Mouse (Mus musculus) limb, embryonic 15.5 days (tissue): ENCODE measurements around the gene Kif13a. TPM values are rescaled to one million over a fixed set of nuclear protein-coding genes. Genes with fewer than 3 reads are reported as not detected.
A peak's percentile ranks its signal among the peaks of the same experiment; 100 is the strongest.

Experiments used
- ATAC-seq: fragments of 200-750 bp; cut with Nextera tagmentation; 2 replicates; pipeline ENCODE4 v1.8.0; 2017; ENCODE audit warnings: low read depth, moderate TSS enrichment; ENCODE audit not compliant: insufficient number of reproducible peaks, low FRiP score, low TSS enrichment
- H3K27ac ChIP-seq: fragments of 300-500 bp; sonication (generic); 2 replicates; pipeline ENCODE4 v1.5.1; 2015; ENCODE audit warnings: moderate library complexity, mild to moderate bottlenecking, inconsistent platforms
- H3K27me3 ChIP-seq: fragments of 300-500 bp; sonication (generic); 2 replicates; pipeline ENCODE4 v1.6.1; 2015; ENCODE audit warnings: inconsistent platforms
- H3K36me3 ChIP-seq: fragments of 300-500 bp; sonication (generic); 2 replicates; pipeline ENCODE4 v1.6.1; 2015; ENCODE audit warnings: inconsistent platforms
- H3K4me1 ChIP-seq: fragments of 300-500 bp; sonication (generic); 2 replicates; pipeline ENCODE4 v1.6.1; 2015; ENCODE audit warnings: inconsistent platforms
- H3K4me2 ChIP-seq: fragments of 300-500 bp; sonication (generic); 2 replicates; pipeline ENCODE4 v1.6.1; 2015; ENCODE audit warnings: mild to moderate bottlenecking, inconsistent platforms
- H3K4me3 ChIP-seq: fragments of 300-500 bp; sonication (generic); 2 replicates; pipeline ENCODE4 v1.5.1; 2015; ENCODE audit warnings: mild to moderate bottlenecking, inconsistent platforms
- H3K9ac ChIP-seq: fragments of 300-500 bp; sonication (generic); 2 replicates; pipeline ENCODE4 v1.6.1; 2015; ENCODE audit warnings: inconsistent platforms
- H3K9me3 ChIP-seq: fragments of 300-500 bp; sonication (generic); 2 replicates; pipeline ENCODE4 v1.6.1; 2016; ENCODE audit warnings: inconsistent platforms
- WGBS: fragments of 180-500 bp; shearing (Covaris S2); methylation state at CpG from one replicate; pipeline ENCODE4 v1.1.7; 2015; 5-methylcytosine and 5-hydroxymethylcytosine counted together
- polyA plus RNA-seq: library from polyadenylated mRNA; unstranded; fragments of >200 nt; fragmentation: Nextera tagmentation; extraction: Ambion mirVana; gene quantifications from 2 replicates; pipeline ENCODE4 v1.2.1, GENCODE M21; 2015

Kif13a gene
- polyA plus RNA-seq, 1 experiment from 2014 or later = 23.7 TPM

DNA sequence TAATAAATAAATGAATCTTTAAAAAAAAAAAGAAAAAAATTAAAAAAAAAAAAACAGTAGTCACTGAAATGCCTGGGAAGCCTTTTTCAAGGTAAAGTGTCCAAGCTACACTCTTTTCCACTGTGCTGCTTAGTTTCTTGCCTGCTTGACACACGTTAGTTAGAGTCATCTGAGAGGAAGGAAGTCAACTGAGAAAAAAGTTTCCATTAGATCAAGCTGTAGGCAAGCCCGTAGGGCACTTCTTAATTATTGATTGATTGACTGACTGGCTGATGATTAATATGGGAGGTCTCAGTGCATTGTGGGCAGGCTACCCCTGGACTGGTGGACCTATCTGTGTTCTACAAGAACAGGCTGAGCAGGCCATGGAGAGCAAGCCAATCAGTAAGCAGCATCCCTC is 9.9 kb downstream of the Kif13a start:
- Histone ChIP-seq H3K27me3 (no peaks in the 10 kb centered on the region), H3K27ac (no peak overlapping the region), H3K36me3 (no peaks in the 10 kb centered on the region), H3K4me2 (no peak overlapping the region), H3K9me3 (no peaks in the 10 kb centered on the region), H3K4me1 (peaks cover 14% of the 10 kb centered on the region), H3K4me3 (no peak overlapping the region), H3K9ac (no peak overlapping the region)
- WGBS = 61% methylated on average over 2 of the region's 2 CpGs
- no peak for ATAC-seq

DNA sequence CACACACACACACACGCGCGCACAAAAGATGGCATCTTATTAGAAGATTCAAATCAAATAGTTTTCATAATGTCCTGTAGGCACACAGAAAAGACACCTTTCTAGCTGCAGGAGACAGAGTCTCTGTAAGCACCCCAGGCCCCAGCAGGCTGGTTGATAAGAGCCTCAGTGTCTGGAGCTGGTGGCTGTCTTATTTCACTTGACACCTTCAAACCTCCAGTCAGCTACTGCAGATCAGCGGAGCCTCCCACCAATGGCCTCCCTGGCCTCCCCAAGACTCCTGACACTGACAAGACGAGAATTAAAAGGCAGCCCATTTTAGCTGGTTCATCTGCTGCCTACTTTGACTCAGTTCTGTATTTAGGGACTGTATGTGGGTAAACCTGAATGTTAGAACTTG is 11.2 kb downstream of the Kif13a start:
- H3K9me3 ChIP-seq = no peaks in the 10 kb centered on the region
- no peak for ATAC-seq
- H3K27ac ChIP-seq = no peak overlapping the region
- 72% methylated on average over 5 of the region's 5 CpGs for WGBS
- H3K4me1 ChIP-seq = peaks cover 14% of the 10 kb centered on the region
- no peaks in the 10 kb centered on the region for H3K27me3 ChIP-seq
- no peak overlapping the region for H3K4me3 ChIP-seq
- H3K9ac ChIP-seq = no peak overlapping the region
- H3K36me3 ChIP-seq = no peaks in the 10 kb centered on the region
- H3K4me2 ChIP-seq = no peak overlapping the region

- H3K4me2 ChIP-seq = no peak overlapping the region
- H3K4me3 ChIP-seq = no peak overlapping the region
- no peaks in the 10 kb centered on the region for H3K36me3 ChIP-seq
- no peaks in the 10 kb centered on the region for H3K9me3 ChIP-seq
- H3K27me3 ChIP-seq = no peaks in the 10 kb centered on the region
- no peak overlapping the region for H3K9ac ChIP-seq
- peaks cover 16% of the 10 kb centered on the region; the same call in 1 of the 2 replicates for H3K4me1 ChIP-seq
- no peak overlapping the region for H3K27ac ChIP-seq
- no peak for ATAC-seq
- WGBS = 75% methylated on average over 6 of the region's 6 CpGs
Measured at GRCm38 (mm10) chr13:46911960-46912359, 17.7 kb downstream of the Kif13a start.

- Histone ChIP-seq H3K4me1 (peaks cover 16% of the 10 kb centered on the region; the same call in 1 of the 2 replicates), H3K36me3 (no peaks in the 10 kb centered on the region), H3K27ac (no peak overlapping the region), H3K9me3 (no peaks in the 10 kb centered on the region), H3K4me2 (no peak overlapping the region), H3K9ac (no peak overlapping the region), H3K4me3 (no peak overlapping the region), H3K27me3 (no peaks in the 10 kb centered on the region)
- ATAC-seq = peak; percentile 45; the same call in 1 of the 2 replicates
- 26% methylated on average over 11 of the region's 11 CpGs for WGBS
Measured at GRCm38 (mm10) chr13:46911018-46911419, 18.6 kb downstream of the Kif13a start.

DNA sequence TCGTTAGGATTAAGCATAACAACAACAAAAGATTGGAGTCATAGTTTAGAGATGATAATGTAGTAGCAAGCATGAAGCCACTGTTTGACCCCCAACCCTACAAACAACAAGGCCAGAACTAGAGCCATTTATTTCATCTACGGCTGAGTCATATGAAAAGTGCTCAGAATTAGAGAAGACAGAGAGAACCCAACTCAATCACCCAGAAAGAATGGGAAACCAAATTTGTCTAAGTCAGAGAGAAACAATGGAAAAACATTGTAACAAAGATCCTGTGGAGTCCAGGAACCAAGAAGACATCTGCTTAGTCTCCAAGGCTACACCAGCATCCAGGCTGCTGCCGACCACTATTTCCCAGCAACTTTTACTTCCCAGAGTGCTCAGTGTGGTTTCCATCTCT is 19.7 kb downstream of the Kif13a start:
- Histone ChIP-seq H3K27ac (no peak overlapping the region), H3K4me1 (peaks cover 16% of the 10 kb centered on the region; the same call in 1 of the 2 replicates), H3K36me3 (no peaks in the 10 kb centered on the region), H3K27me3 (no peaks in the 10 kb centered on the region), H3K4me3 (no peak overlapping the region), H3K9ac (no peak overlapping the region), H3K9me3 (no peaks in the 10 kb centered on the region), H3K4me2 (no peak overlapping the region)
- ATAC-seq = no peak
- 78% methylated on average over 3 of the region's 3 CpGs for WGBS

DNA sequence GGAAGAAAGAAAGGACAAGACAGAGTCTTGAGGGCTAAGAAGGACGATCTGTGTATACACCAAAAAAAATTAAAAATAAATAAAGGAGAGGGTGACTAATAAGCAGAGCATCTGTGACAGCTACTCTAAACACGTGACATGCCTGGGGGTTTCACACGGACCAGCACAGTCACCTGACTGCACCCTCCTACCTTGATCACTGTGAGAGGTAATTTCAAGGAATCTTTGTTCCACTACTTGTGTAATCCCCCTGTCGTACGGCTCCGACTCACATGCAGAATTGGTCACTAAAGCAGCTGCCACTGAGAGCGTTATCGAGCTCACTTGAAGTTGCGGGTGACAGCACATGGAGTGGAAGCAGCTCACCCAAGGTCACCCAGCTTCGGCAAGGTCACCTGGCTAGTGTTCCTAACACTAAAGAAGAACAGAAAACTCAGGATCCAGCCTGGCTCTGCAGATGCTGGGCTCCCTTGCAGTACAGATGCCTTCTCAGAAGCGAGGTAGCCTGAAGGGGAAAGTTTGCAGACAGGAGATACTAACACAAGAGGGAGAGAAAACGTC is 20.6 kb downstream of the Kif13a start:
- Histone ChIP-seq H3K4me2 (no peak overlapping the region), H3K9ac (no peak overlapping the region), H3K27ac (no peak overlapping the region), H3K27me3 (no peaks in the 10 kb centered on the region), H3K4me3 (no peak overlapping the region), H3K9me3 (no peaks in the 10 kb centered on the region), H3K4me1 (peaks cover 16% of the 10 kb centered on the region; the same call in 1 of the 2 replicates), H3K36me3 (no peaks in the 10 kb centered on the region)
- no peak for ATAC-seq
- 68% methylated on average over 12 of the region's 12 CpGs for WGBS

DNA sequence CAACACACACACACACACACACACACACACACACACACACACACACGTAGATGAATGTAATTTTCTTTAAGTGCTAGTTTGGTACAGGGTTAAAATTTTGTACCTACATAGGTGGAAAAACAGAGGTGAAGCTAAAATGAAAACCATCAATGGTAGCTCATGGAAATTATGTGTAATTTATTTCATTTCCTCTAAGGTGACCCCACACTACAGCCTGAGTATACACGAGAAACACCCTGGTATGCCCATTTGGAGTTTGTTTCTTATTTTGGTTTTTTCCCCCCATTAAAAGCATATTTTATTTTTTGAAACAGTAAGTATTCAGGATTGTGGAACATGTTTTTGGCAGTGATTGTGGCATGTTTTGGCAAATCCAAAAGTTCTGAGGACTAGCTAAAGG is 21.3 kb downstream of the Kif13a start:
- ATAC-seq = no peak
- 60% methylated on average over 2 of the region's 2 CpGs for WGBS
- H3K9me3 ChIP-seq = no peaks in the 10 kb centered on the region
- no peaks in the 10 kb centered on the region for H3K36me3 ChIP-seq
- H3K27me3 ChIP-seq = no peaks in the 10 kb centered on the region
- H3K4me1 ChIP-seq = peaks cover 16% of the 10 kb centered on the region; the same call in 1 of the 2 replicates
- H3K9ac ChIP-seq = no peak overlapping the region
- no peak overlapping the region for H3K4me2 ChIP-seq
- no peak overlapping the region for H3K4me3 ChIP-seq
- H3K27ac ChIP-seq = no peak overlapping the region

GRCm38 (mm10) chr13:46907861-46908260 is 21.8 kb downstream of the Kif13a start:
- no peak for ATAC-seq
- Histone ChIP-seq H3K27ac (no peak overlapping the region), H3K4me3 (no peak overlapping the region), H3K36me3 (no peaks in the 10 kb centered on the region), H3K9me3 (no peaks in the 10 kb centered on the region), H3K9ac (no peak overlapping the region), H3K4me2 (no peak overlapping the region), H3K27me3 (no peaks in the 10 kb centered on the region), H3K4me1 (peaks cover 16% of the 10 kb centered on the region; the same call in 1 of the 2 replicates)
- 49% methylated on average over 10 of the region's 10 CpGs for WGBS

GRCm38 (mm10) chr13:46907115-46907514 is 22.6 kb downstream of the Kif13a start:
- Histone ChIP-seq H3K27ac (no peak overlapping the region), H3K9ac (no peak overlapping the region), H3K9me3 (no peaks in the 10 kb centered on the region), H3K4me3 (no peak overlapping the region), H3K4me2 (no peak overlapping the region), H3K36me3 (0 out of 2 replicates have a peak, but pooled peaks cover 3% of the 10 kb centered on the region), H3K4me1 (peaks cover 16% of the 10 kb centered on the region; the same call in 1 of the 2 replicates), H3K27me3 (no peaks in the 10 kb centered on the region)
- 87% methylated on average over 4 of the region's 4 CpGs for WGBS
- no peak for ATAC-seq

GRCm38 (mm10) chr13:46905971-46906370 is 23.7 kb downstream of the Kif13a start:
- H3K9me3 ChIP-seq = no peaks in the 10 kb centered on the region
- no peak overlapping the region for H3K4me2 ChIP-seq
- no peak overlapping the region for H3K9ac ChIP-seq
- H3K4me1 ChIP-seq = peaks cover 11% of the 10 kb centered on the region; the same call in 1 of the 2 replicates
- H3K27ac ChIP-seq = no peak overlapping the region
- 87% methylated on average over 5 of the region's 5 CpGs for WGBS
- H3K27me3 ChIP-seq = no peaks in the 10 kb centered on the region
- H3K36me3 ChIP-seq = 0 out of 2 replicates have a peak, but pooled peaks cover 3% of the 10 kb centered on the region
- no peak for ATAC-seq
- H3K4me3 ChIP-seq = no peak overlapping the region

GRCm38 (mm10) chr13:46904982-46905621 is 24.6 kb downstream of the Kif13a start:
- Histone ChIP-seq H3K36me3 (0 out of 2 replicates have a peak, but pooled peaks cover 3% of the 10 kb centered on the region), H3K4me2 (no peak overlapping the region), H3K4me3 (no peak overlapping the region), H3K27me3 (no peaks in the 10 kb centered on the region), H3K27ac (no peak overlapping the region), H3K4me1 (peaks cover 6% of the 10 kb centered on the region; the same call in 1 of the 2 replicates), H3K9ac (no peak overlapping the region), H3K9me3 (no peaks in the 10 kb centered on the region)
- ATAC-seq = no peak
- WGBS = 82% methylated on average over 14 of the region's 14 CpGs

DNA sequence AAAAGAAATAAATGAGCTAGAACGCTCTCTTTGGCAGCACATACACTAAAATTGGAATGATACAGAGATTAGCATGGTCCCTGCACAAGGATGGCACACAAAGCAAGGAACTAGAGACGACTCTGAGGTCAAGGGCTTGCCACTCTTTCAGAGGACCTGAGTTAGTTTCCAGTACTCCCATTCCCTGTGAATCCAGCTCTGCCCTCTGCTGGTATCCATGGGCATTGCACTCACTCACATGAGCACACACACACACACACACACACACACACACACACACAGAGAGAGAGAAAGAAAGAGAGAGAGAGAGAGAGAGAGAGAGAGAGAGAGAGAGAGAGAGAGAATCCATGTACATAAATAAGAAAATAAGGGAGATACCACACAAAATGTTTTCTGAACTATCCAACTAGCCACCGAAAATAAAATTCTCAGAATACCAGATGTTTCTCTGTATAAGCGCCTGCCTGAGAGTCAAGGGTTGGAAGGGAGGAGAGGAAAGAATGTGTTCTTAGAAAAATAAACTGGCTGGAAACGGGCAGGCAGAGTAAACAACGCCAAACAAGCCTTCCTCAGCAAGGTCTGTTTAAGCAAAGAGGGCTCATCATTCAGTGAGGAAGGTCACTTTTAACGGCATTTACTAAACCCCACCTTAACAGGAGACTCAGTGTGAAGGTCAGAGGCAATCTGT is 27.0 kb downstream of the Kif13a start:
- Histone ChIP-seq H3K27me3 (no peaks in the 10 kb centered on the region), H3K36me3 (0 out of 2 replicates have a peak, but pooled peaks cover 3% of the 10 kb centered on the region), H3K9ac (no peak overlapping the region), H3K4me1 (no peaks in the 10 kb centered on the region), H3K9me3 (no peaks in the 10 kb centered on the region), H3K4me3 (no peak overlapping the region), H3K4me2 (no peak overlapping the region), H3K27ac (no peak overlapping the region)
- WGBS = 93% methylated on average over 7 of the region's 7 CpGs
- ATAC-seq = no peak
